Mouse (Mus musculus) stomach, postnatal 0 days (tissue): ENCODE measurements around the gene Gm20379. TPM values are rescaled to one million over a fixed set of nuclear protein-coding genes. Genes with fewer than 3 reads are reported as not detected.
A peak's percentile ranks its signal among the peaks of the same experiment; 100 is the strongest.

Experiments
- ATAC-seq: fragments of 200-750 bp; cut with Nextera tagmentation; 2 replicates; pipeline ENCODE4 v1.8.0; 2017; ENCODE audit not compliant: low FRiP score, low TSS enrichment
- DNase-seq: peaks from one replicate; pipeline ENCODE4 v3.0.0-alpha.2; 2016; ENCODE audit warnings: low spot score
- H3K27ac ChIP-seq: fragments of 300-500 bp; sonication (generic); replicated peaks from 2 replicates; pipeline ENCODE4 v1.5.1; 2014; ENCODE audit warnings: mild to moderate bottlenecking, control low read depth
- H3K27me3 ChIP-seq: fragments of 300-500 bp; sonication (generic); 2 replicates; pipeline ENCODE4 v1.6.1; 2014; ENCODE audit warnings: low read length; ENCODE audit not compliant: control insufficient read depth, insufficient read depth
- H3K36me3 ChIP-seq: fragments of 300-500 bp; sonication (generic); 2 replicates; pipeline ENCODE4 v1.6.1; 2014; ENCODE audit warnings: low read length, mixed read lengths; ENCODE audit not compliant: control insufficient read depth, insufficient read depth
- H3K4me1 ChIP-seq: fragments of 300-500 bp; sonication (generic); replicated peaks from 2 replicates; pipeline ENCODE4 v1.6.1; 2014; ENCODE audit warnings: antibody characterized with exemption; ENCODE audit not compliant: control insufficient read depth, insufficient read depth
- H3K4me2 ChIP-seq: fragments of 300-500 bp; sonication (generic); replicated peaks from 2 replicates; pipeline ENCODE4 v1.6.1; 2014; ENCODE audit warnings: low read depth, mild to moderate bottlenecking, control low read depth, moderate library complexity
- H3K4me3 ChIP-seq: fragments of 300-500 bp; sonication (generic); 2 replicates; pipeline ENCODE4 v1.5.1; 2014; ENCODE audit warnings: low read depth, low read length, control low read depth
- H3K9ac ChIP-seq: fragments of 300-500 bp; sonication (generic); 2 replicates; pipeline ENCODE4 v1.6.1; 2014; ENCODE audit warnings: mild to moderate bottlenecking, low read length, control low read depth, mixed read lengths
- H3K9me3 ChIP-seq: fragments of 300-500 bp; sonication (generic); 2 replicates; pipeline ENCODE4 v1.6.1; 2016; ENCODE audit warnings: low read length; ENCODE audit not compliant: control insufficient read depth
- CTCF ChIP-seq: IDR thresholded peaks from 2 replicates; pipeline ENCODE4 v1.5.1; 2016; ENCODE audit warnings: antibody characterized with exemption, low read depth, mild to moderate bottlenecking, moderate library complexity
- EP300 ChIP-seq: optimal IDR thresholded peaks from 2 replicates; pipeline ENCODE3; 2016; ENCODE audit warnings: antibody characterized with exemption
- WGBS: fragments of 180-500 bp; shearing (Covaris S2); extraction: QIAGEN DNeasy Blood & Tissue Kit; methylation state at CpG from one replicate; pipeline ENCODE4 v1.1.7; 2014; 5-methylcytosine and 5-hydroxymethylcytosine counted together
- polyA plus RNA-seq: library from polyadenylated mRNA; unstranded; fragments of >200 nt; fragmentation: Nextera tagmentation; extraction: Ambion mirVana; gene quantifications from 2 replicates; pipeline ENCODE4 v1.2.1, GENCODE M21; 2015

The Gm20379 gene
- polyA plus RNA-seq = 0.27 and 0.51 TPM in 2 replicates

DNA sequence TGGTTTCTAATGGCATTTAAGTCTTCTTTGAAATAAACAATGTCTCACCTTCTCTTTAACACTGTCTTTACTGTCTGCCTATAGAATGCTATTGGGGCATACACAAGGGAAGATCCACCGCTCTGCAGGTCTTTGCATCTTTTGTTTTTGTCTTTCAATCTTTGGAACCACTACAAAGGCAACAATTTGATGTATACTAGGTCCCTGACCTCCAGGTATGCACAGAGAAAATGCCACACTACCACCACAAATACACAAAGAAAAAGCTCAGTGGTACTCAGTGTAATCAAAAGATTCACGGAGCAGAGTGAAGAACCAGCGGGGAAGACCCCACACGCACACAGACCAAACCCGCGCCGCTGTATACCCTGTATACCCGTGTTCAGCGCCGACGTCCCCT, at the start of gene Gm20379:
TSS of gene Gm20379 (plus strand) at position 301 of the 400 bp plus-strand sequence.
- no peak within 1 kb of the TSS for H3K4me2 ChIP-seq
- no peaks in the 10 kb centered on the region for H3K9me3 ChIP-seq
- H3K27me3 ChIP-seq = no peaks in the 10 kb centered on the region
- H3K36me3 ChIP-seq = peaks cover 5% of the 10 kb centered on the region; the same call in 1 of the 2 replicates
- H3K27ac ChIP-seq = no peak within 1 kb of the TSS
- no peak for ATAC-seq
- H3K4me3 ChIP-seq = no peak within 1 kb of the TSS
- TF ChIP-seq EP300 (no peak), CTCF (no peak)
- 97% methylated on average over 11 of the region's 11 CpGs for WGBS
- DNase-seq = no peak
- no peak within 1 kb of the TSS for H3K9ac ChIP-seq
- no peaks in the 10 kb centered on the region for H3K4me1 ChIP-seq

DNA sequence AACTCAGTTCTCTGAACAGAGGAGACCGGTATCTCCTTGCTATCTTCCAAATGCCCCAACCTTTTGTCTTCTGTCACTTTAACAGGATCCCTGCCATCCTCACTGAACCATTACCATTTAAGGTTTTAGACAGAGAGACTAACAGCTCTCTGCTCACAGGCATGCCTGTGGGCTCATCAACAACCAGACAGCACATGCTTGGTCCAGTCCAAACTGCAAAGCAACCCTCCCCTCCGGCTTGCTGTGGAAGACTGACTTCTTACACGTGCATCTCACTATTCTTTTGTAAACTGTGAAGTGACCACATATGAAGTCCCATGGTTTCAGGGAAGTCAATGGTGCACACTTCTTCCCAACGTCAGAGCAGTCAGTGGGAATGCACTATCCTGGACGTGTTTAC, 44.5 kb upstream of the Gm20379 start:
- H3K9me3 ChIP-seq = no peaks in the 10 kb centered on the region
- ATAC-seq (no peak), DNase-seq (no peak)
- H3K4me2 ChIP-seq = no peak overlapping the region
- no peaks in the 10 kb centered on the region for H3K4me1 ChIP-seq
- 81% methylated on average over 5 of the region's 5 CpGs for WGBS
- no peaks in the 10 kb centered on the region for H3K27me3 ChIP-seq
- TF ChIP-seq EP300 = no peak
- no peak for TF ChIP-seq CTCF
- H3K4me3 ChIP-seq = no peak overlapping the region
- no peak overlapping the region for H3K9ac ChIP-seq
- no peak overlapping the region for H3K27ac ChIP-seq
- H3K36me3 ChIP-seq = peaks cover 3% of the 10 kb centered on the region; the same call in 1 of the 2 replicates

DNA sequence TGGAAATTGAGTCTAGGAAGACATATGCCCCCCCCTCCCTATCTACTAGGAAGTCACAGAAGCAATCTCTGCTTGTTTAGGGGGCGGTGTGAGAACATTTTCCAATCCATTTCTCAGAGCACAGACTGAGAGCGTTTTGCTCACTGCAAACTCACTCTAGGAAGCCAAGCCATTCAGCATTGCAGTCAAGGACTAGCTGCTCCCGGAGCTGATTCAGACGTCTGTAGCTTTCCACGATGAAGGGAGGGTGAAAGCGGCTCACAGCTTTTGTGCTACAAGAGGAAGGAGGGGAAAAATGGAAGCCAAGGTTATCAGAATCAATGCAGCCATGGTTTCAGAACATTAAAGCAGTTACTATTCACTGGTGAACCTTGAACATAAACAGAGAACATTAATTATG, 42.2 kb upstream of the Gm20379 start:
- no peaks in the 10 kb centered on the region for H3K27me3 ChIP-seq
- ATAC-seq (no peak), DNase-seq (no peak)
- H3K4me1 ChIP-seq = no peaks in the 10 kb centered on the region
- H3K4me2 ChIP-seq = no peak overlapping the region
- no peak overlapping the region for H3K4me3 ChIP-seq
- 88% methylated on average over 6 of the region's 6 CpGs for WGBS
- no peak overlapping the region for H3K9ac ChIP-seq
- H3K9me3 ChIP-seq = no peaks in the 10 kb centered on the region
- H3K27ac ChIP-seq = no peak overlapping the region
- H3K36me3 ChIP-seq = peaks cover 3% of the 10 kb centered on the region; the same call in 1 of the 2 replicates
- no peak for TF ChIP-seq EP300

DNA sequence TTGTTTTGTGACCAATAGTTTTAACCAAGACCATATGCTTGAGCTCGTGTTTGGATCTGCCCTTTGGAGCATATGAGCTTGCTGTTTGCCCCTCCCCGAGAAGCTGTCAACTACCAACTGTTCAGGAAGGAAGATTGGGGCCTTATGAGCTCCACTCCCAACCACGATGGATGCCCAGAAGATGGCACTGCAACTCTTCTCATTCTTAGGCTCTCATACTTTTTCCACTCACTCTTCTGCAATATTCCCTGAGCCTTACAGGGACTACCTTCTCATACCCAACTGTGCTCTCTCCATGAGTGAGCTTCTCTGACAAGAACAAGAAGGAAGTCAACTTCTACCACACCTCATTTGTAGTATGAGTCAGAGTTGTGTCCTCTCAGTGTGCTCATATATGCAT, 38.7 kb upstream of the Gm20379 start:
- Histone ChIP-seq H3K4me2 (no peak overlapping the region), H3K4me1 (no peaks in the 10 kb centered on the region), H3K27ac (no peak overlapping the region), H3K27me3 (no peaks in the 10 kb centered on the region), H3K36me3 (no peaks in the 10 kb centered on the region; the same call in 1 of the 2 replicates), H3K9me3 (no peaks in the 10 kb centered on the region), H3K9ac (no peak overlapping the region), H3K4me3 (no peak overlapping the region)
- WGBS = 80% methylated on average over 3 of the region's 3 CpGs
- TF ChIP-seq CTCF (peak; percentile 35), EP300 (no peak)
- no peak for ATAC-seq
- DNase-seq = no peak

DNA sequence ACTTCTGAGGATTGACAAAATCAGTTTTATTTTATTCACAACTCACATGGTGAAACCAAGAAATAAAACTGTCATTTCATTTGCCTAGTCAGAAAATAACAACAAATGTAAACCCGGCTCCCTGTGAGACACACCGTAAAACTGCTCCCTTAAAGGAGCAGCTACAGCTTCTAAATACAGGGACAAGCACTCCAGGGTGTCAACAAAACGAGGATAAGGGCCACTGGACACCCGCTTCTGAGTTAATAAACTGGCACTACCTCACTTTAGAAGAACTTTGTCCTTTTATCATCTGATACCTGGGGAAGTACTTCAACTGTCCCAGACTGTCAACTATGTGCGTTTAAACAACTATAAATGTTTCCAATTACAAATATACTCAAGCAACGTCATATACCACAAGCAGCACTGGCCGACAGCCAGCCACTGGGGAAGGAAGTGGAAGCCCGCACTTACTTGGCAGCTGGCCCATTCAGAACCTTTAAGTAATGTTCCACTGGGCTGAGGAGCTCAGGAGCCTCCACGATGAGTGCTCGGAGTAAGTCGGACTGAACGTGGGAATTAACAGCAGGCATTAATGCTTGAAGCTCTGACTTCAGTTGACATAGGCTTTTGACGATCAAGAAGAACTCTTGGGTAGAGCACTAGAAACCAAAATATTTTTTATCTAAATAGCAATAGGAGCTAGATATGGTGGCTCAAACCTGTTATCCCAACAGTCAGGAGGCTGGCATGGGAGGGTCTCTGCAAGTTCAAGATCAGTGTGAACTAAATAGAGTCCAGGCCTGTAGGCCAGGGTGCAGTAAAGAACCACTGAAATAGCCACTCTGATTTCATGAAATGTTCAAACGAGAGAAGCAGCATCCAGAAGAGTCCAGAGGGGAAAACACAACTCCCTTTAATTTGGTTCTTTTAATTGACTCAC, 31.2 kb upstream of the Gm20379 start:
- no peak overlapping the region for H3K27ac ChIP-seq
- H3K9me3 ChIP-seq = no peaks in the 10 kb centered on the region
- ATAC-seq = peak; percentile 72; the same call in 1 of the 2 replicates
- H3K27me3 ChIP-seq = no peaks in the 10 kb centered on the region
- no peaks in the 10 kb centered on the region for H3K4me1 ChIP-seq
- H3K36me3 ChIP-seq = no peaks in the 10 kb centered on the region
- WGBS = 41% methylated on average over 14 of the region's 14 CpGs
- no peak for TF ChIP-seq EP300
- no peak for TF ChIP-seq CTCF
- H3K4me3 ChIP-seq = no peak overlapping the region
- no peak overlapping the region for H3K9ac ChIP-seq
- DNase-seq = peak; percentile 70
- H3K4me2 ChIP-seq = no peak overlapping the region

DNA sequence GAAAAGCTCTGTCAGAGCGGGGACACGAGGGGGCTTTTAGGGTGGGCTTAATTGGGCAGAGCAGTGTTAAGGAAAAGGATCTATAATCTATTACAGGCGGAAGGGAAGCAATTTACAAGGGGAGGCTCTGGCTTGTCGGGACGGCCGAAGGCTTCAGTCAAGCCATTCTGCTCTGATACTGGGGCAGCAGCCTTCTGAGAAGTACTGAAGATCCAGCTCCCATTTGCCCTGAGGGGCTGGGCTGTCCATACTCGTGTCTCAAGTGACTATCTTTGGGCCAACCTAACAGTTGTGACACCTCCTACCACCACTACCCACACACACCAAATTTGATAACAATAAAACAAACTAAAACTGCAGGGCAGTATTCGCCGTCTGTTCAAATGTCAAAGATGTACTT, 30.5 kb upstream of the Gm20379 start:
- H3K27me3 ChIP-seq = no peaks in the 10 kb centered on the region
- H3K27ac ChIP-seq = no peak overlapping the region
- no peaks in the 10 kb centered on the region for H3K36me3 ChIP-seq
- no peak for TF ChIP-seq EP300
- no peak for TF ChIP-seq CTCF
- H3K9me3 ChIP-seq = no peaks in the 10 kb centered on the region
- ATAC-seq = no peak
- DNase-seq = no peak
- H3K4me3 ChIP-seq = no peak overlapping the region
- no peak overlapping the region for H3K9ac ChIP-seq
- WGBS = 89% methylated on average over 9 of the region's 9 CpGs
- H3K4me2 ChIP-seq = no peak overlapping the region
- H3K4me1 ChIP-seq = no peaks in the 10 kb centered on the region
